Mouse (Mus musculus) brain, embryonic 14.5 days (tissue): ENCODE measurements around the gene Eif1ad. TPM values are rescaled to one million over a fixed set of nuclear protein-coding genes. Genes with fewer than 3 reads are reported as not detected.
"Not testable (repeated sequence)": the region's sequence is repeated elsewhere in the genome, so short reads cannot be mapped to it uniquely, and the experiment has no call there.

Experiments used
- DNase-seq: peaks from one replicate; pipeline ENCODE4 v3.0.0-alpha.2; 2011; ENCODE audit warnings: low read depth
- CTCF ChIP-seq: fragments of 200-500 bp; IDR thresholded peaks from 2 replicates; pipeline ENCODE4 v1.5.1; 2012; ENCODE audit warnings: inconsistent platforms, mild to moderate bottlenecking, moderate library complexity, borderline replicate concordance; ENCODE audit not compliant: insufficient read depth, insufficient read length; ENCODE audit errors: extremely low read depth
- POLR2A ChIP-seq: fragments of 200-500 bp; IDR thresholded peaks from 2 replicates; pipeline ENCODE4 v1.6.1; 2012; ENCODE audit warnings: mild to moderate bottlenecking, inconsistent platforms, borderline replicate concordance; ENCODE audit not compliant: poor library complexity, insufficient read depth, insufficient read length, severe bottlenecking; ENCODE audit errors: extremely low read depth
- polyA plus RNA-seq: library from polyadenylated mRNA; depleted of rRNA; stranded (reverse); fragments of >200 nt; gene quantifications from 2 replicates; pipeline ENCODE4 v1.2.3, GENCODE M21; 2012; rRNA removed

Gene Eif1ad
- polyA plus RNA-seq: 37.2 and 38.4 TPM in 2 replicates

DNA sequence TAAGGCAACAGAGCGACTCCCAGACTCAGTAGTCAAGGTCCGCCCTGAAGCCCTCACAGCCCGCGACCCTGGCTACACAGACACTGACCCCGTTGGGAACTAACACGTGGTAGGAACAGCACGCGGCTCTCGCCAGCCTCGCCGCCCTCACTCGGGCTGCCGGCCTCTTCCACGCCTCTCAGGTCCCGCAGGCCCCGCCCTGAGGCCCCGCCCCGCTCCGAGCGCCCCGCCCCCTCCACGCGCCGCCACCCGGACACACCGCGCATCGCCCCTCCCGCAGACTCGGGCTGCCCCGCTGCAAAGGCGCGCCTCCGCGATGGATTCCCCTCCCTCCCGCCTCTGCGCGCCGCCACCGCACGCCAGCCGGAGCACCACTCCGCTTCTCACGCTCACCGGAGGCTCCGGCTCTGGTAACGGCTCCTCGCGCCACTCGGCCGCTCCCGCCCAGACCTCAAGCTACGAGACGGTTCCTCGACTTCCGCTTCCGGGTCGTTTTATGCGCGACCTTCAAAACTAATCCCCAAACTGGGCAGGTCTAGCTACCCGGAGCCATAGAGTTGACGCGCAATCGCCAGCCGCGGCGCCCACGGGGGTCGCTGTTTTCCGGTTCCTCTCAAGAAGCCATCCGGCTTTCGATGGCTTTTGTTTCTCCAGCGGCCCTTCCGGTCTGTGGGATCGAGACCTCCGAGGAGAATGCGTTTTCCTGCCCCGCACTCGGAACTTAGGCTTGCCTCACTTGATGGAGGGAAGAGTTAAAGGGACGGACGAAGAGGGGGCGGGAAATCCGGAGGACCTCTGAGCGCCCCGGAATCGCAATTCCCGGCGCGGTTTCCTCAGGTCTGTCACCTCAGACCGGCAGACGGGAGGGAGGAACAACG is at the start of gene Eif1ad:
Eif1ad (plus strand) TSS at position 567 of the 878 bp plus-strand sequence.
- peak; percentile 69 for TF ChIP-seq POLR2A
- no peak for TF ChIP-seq CTCF
- peak; percentile 99 for DNase-seq

DNA sequence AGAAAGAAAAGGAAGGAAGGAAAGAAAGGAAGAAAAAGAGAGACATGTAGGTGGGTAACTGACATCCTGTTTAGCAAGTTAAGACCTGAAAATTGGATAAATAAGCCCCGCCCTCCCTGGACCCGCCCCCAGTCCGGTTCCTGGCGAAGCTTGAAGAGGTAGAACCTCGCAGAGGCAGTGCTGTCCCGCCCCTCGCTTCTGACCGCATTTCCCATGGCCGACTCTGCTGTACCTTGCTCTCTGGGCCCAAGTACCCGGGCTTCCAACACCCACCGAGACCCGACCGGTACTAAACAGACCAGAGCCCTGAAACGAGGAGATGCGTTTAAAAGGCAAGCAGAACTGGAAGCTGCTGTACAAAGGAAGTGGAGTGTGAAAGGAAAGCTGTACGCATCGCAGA is 42.7 kb upstream of the Eif1ad start:
- TF ChIP-seq POLR2A: no peak
- TF ChIP-seq CTCF: no peak
- no peak for DNase-seq

GRCm38 (mm10) chr19:5327970-5328369 is 38.6 kb upstream of the Eif1ad start:
- DNase-seq: no peak
- no peak for TF ChIP-seq POLR2A
- TF ChIP-seq CTCF: no peak

DNA sequence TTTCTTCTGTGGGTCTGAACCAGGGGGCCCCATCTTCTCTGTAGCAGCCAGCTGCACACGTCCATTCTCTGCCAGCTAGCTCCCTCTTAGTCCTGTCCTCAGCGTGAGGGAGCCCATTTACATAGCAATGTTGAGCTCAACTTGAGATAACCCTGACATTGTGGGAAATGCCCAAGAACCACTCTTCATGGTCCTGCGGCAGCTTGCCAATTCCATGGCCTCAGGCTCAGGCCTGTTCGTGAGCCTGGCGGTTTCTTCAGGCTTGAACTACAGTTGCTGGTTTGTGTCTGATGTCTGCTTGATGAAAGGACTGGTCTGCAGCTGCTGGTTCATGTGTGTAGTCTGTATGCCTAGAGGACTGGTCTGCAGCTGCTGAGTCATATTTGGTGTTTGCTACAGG is 31.8 kb upstream of the Eif1ad start:
- DNase-seq: no peak
- TF ChIP-seq CTCF: no peak
- TF ChIP-seq POLR2A: no peak

DNA sequence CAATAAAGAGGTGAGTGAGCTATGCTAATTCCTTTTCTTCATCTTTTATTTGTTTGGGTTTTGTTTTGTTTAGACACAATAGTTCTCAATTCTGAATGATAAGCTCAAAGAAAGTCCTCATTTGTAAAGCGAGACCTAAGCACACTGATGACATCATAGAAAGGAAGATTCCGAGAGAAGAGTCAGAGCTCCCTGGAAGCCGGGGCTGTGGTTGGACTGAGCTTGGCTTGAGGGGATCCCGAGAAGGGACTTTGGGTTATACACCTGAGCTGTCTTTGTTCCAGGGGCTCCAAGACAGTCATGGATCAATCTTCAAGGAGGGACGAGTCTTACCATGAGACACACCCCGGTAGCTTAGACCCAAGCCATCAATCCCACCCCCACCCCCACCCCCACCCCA is 31.1 kb upstream of the Eif1ad start, which contains the start of gene Catsper1:
Catsper1 (plus strand) TSS at position 301 of the 400 bp plus-strand sequence.
- no peak for DNase-seq
- TF ChIP-seq POLR2A: no peak
- no peak for TF ChIP-seq CTCF

GRCm38 (mm10) chr19:5337975-5338374 is 28.6 kb upstream of the Eif1ad start:
- DNase-seq: peak; percentile 71
- TF ChIP-seq CTCF (peak; percentile 78; the same call in 1 of the 2 replicates), POLR2A (no peak)

DNA sequence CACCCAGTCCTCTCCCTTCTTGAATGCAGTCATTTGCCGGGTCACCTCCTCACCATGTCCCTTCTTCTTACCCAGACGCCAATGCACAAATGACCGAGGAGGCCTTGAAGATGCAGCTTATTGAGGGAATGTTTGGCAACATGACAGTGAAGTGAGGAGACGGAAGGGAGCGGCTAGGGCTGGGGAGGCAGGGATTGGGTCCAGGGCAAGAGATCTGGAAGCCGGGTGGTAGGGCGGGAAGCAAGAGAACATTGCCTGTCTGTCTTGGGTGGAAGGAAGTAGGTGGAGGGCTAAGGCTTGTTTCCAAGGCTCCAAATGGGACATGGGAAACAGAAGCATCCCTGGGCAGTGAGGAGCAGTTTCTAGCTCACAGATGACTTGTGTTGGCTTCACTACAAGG is 25.2 kb upstream of the Eif1ad start:
- TF ChIP-seq CTCF (no peak), POLR2A (no peak)
- DNase-seq: no peak

DNA sequence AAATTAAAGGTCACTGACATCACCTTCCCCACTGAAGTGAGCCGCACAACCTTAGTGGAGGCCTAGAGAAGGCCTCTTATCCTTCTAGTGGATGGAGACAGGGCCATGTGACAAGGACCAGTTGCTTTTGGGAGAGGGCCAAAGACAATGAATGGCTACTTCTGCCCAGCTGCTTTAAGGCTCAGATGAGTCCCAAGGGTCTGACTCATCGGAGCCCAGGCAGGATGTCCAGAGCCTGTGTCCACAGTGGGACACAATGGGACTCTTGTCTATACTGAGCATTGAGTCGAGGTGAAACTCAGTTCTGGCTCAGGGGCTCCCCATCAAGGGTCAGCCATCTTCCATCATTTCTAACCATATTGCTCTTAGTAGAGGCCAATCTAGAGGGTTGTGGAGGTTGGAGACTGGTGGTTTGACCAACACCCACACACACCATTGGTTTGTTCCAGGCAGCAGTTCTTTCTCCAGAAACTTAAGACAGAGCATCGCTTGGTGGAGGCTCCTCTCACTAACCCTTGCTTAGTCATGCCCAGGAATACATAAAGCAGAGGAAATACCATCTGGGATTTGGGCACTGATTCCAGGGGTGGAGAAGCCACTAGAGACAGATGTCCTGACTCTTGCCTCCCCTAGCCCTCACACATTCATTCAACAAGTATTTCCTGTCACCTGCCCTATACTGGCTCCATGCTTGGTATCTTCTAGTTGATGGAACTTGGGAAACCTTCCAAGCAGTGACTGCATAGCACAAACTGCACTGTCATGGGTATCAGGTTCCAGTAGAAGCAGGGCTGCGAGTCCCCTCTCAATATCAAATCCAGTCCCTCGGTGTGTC is 21.0 kb upstream of the Eif1ad start:
- TF ChIP-seq POLR2A (no peak), CTCF (no peak)
- DNase-seq: no peak

- TF ChIP-seq CTCF (no peak), POLR2A (no peak)
- no peak for DNase-seq
These were observed 18.5 kb upstream of the Eif1ad start for GRCm38 (mm10) chr19:5348064-5348463.

- TF ChIP-seq CTCF (peak; percentile 52; the same call in 1 of the 2 replicates), POLR2A (no peak)
These were observed 17.7 kb upstream of the Eif1ad start for GRCm38 (mm10) chr19:5348526-5349501.

DNA sequence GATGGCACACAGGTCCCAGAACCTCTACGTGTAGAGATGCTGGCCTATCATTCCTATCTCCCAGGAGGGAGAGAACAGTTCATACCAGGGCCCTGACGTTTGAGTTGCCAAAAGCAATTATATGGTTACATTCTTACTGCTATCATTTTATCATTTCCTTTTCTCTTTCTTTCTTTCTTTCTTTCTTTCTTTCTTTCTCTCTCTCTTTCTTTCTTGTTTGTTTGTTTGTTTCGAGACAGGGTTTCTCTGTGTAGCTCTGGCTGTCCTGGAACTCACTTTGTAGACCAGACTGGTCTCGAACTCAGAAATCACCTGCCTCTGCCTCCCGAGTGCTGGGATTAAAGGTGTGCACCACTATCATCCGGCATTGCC is 17.1 kb upstream of the Eif1ad start, which contains the start of gene Cst6:
Cst6 (minus strand) TSS at position 73 of the 372 bp plus-strand sequence.
- DNase-seq: not testable (repeated sequence)

More at GRCm38 (mm10) chr19:5348526-5349501, 17.7 kb upstream of the Eif1ad start:
- DNase-seq: peak; percentile 64
